Mouse (Mus musculus) liver, embryonic 14.5 days (tissue): ENCODE results near the gene Ssbp3. TPM values are rescaled to one million over a fixed set of nuclear protein-coding genes. Genes with fewer than 3 reads are reported as not detected.

Experiments used
- ATAC-seq: fragments of 200-750 bp; cut with Nextera tagmentation; 2 replicates; pipeline ENCODE4 v1.8.0; 2017; ENCODE audit warnings: moderate number of reproducible peaks, mild to moderate bottlenecking, moderate library complexity; ENCODE audit not compliant: insufficient read depth
- DNase-seq, 3 experiments: peaks; one replicate each; pipeline ENCODE4 v3.0.0-alpha.2; 2012 to 2013; ENCODE audit warnings: low read depth in 3 of 3, low spot score in 3 of 3
- H3K27ac ChIP-seq: fragments of 300-500 bp; sonication (generic); 2 replicates; pipeline ENCODE4 v1.5.1; 2014; ENCODE audit warnings: moderate library complexity, mild to moderate bottlenecking, control low read depth, inconsistent platforms
- H3K27me3 ChIP-seq: fragments of 300-500 bp; sonication (generic); 2 replicates; pipeline ENCODE4 v1.6.1; 2014; ENCODE audit warnings: mild to moderate bottlenecking, low read length, moderate library complexity; ENCODE audit not compliant: control insufficient read depth, insufficient read depth
- H3K36me3 ChIP-seq: fragments of 300-500 bp; sonication (generic); replicated peaks from 2 replicates; pipeline ENCODE4 v1.6.1; 2014; ENCODE audit warnings: low read depth; ENCODE audit not compliant: control insufficient read depth, insufficient read depth
- H3K4me1 ChIP-seq, 2 experiments: fragments of 200-500 bp in 1 of 2; fragments of 300-500 bp in 1 of 2; sonication (generic) in 1 of 2; replicated peaks; 2 replicates each; pipeline ENCODE4 v1.6.1; 2012 to 2014; ENCODE audit warnings: antibody characterized with exemption in 1 of 2, inconsistent platforms in 1 of 2, low read length in 1 of 2; ENCODE audit not compliant: control insufficient read depth in 2 of 2, insufficient read depth in 2 of 2
- H3K4me2 ChIP-seq: fragments of 300-500 bp; sonication (generic); 2 replicates; pipeline ENCODE4 v1.6.1; 2014; ENCODE audit warnings: low read depth, mild to moderate bottlenecking, control low read depth, moderate library complexity
- H3K4me3 ChIP-seq, 2 experiments: fragments of 200-500 bp in 1 of 2; fragments of 300-500 bp in 1 of 2; sonication (generic) in 1 of 2; 2 replicates each; pipeline ENCODE4 v1.5.1; 2012 to 2014; ENCODE audit warnings: low read depth in 2 of 2, low read length in 2 of 2, mild to moderate bottlenecking in 2 of 2, control low read depth in 1 of 2, inconsistent platforms in 1 of 2, moderate library complexity in 1 of 2; ENCODE audit not compliant: insufficient read depth in 1 of 2
- H3K9ac ChIP-seq: fragments of 300-500 bp; sonication (generic); replicated peaks from 2 replicates; pipeline ENCODE4 v1.6.1; 2014; ENCODE audit warnings: mild to moderate bottlenecking, control low read depth, moderate library complexity
- H3K9me3 ChIP-seq: fragments of 300-500 bp; sonication (generic); 2 replicates; pipeline ENCODE4 v1.6.1; 2016; ENCODE audit warnings: low read length, mixed read lengths; ENCODE audit not compliant: control insufficient read depth
- CTCF ChIP-seq: IDR thresholded peaks from 2 replicates; pipeline ENCODE4 v1.5.1; 2016; ENCODE audit warnings: antibody characterized with exemption, low read depth, control low read depth
- EP300 ChIP-seq: IDR thresholded peaks from 2 replicates; pipeline ENCODE4 v1.6.1; 2016; ENCODE audit warnings: antibody characterized with exemption, low read depth
- WGBS: fragments of 180-500 bp; shearing (Covaris S2); extraction: QIAGEN DNeasy Blood & Tissue Kit; methylation state at CpG from one replicate; pipeline ENCODE4 v1.1.7; 2014; ENCODE audit not compliant: insufficient replicate concordance; 5-methylcytosine and 5-hydroxymethylcytosine counted together
- polyA plus RNA-seq, 2 experiments: library from polyadenylated mRNA; depleted of rRNA in 1 of 2; stranded (reverse) in 1 of 2; unstranded in 1 of 2; fragments of >200 nt; fragmentation: Nextera tagmentation in 1 of 2; extraction: Ambion mirVana in 1 of 2; gene quantifications; 2 replicates each; pipeline versions ENCODE4 v1.2.1 to v1.2.3; 2012 to 2014

Ssbp3 gene
- polyA plus RNA-seq, 2 experiments, result 33.0 to 52.1 TPM

- 89% methylated on average over 11 of the region's 11 CpGs for WGBS
- Histone ChIP-seq H3K27ac (no peak overlapping the region), H3K9ac (no peak overlapping the region), H3K27me3 (no peaks in the 10 kb centered on the region), H3K4me2 (no peak overlapping the region), H3K9me3 (no peaks in the 10 kb centered on the region), H3K36me3 (peaks cover 35% of the 10 kb centered on the region), H3K4me1 (no peaks in the 10 kb centered on the region), H3K4me3 (no peak overlapping the region)
- DNase-seq, result no peak
- ATAC-seq, result no peak
- TF ChIP-seq EP300, result no peak
- TF ChIP-seq CTCF, result no peak
These were observed 138.2 kb downstream of the Ssbp3 start for GRCm38 (mm10) chr4:107048568-107049162.

DNA sequence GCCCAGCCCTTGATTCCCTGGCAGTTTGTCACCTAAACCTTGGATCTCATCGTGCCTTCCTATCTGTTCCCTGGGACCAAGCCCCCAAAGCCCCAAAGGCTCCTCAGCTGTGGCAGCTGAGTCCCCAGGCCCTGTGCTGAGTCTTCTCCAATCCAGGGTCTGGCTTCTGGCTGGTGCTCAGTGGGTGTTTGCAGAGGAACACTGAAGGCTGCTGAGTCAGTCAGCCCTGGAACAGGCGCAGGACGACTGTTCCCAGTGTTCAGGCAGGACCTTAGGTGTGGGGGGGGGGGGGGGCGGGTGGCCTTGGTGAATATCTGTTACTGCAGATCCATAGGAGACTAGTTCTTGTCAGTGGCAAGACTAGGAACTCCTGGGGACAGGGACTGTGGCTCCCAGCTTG, 141.4 kb downstream of the Ssbp3 start:
- Histone ChIP-seq H3K4me2 (no peak overlapping the region), H3K36me3 (peaks cover 15% of the 10 kb centered on the region), H3K4me1 (no peaks in the 10 kb centered on the region), H3K4me3 (no peak overlapping the region), H3K9me3 (no peaks in the 10 kb centered on the region), H3K27me3 (no peaks in the 10 kb centered on the region), H3K9ac (no peak overlapping the region), H3K27ac (no peak overlapping the region)
- ATAC-seq (no peak), DNase-seq (no peak)
- no peak for TF ChIP-seq EP300
- TF ChIP-seq CTCF, result no peak
- WGBS, result 59% methylated on average over 3 of the region's 4 CpGs

DNA sequence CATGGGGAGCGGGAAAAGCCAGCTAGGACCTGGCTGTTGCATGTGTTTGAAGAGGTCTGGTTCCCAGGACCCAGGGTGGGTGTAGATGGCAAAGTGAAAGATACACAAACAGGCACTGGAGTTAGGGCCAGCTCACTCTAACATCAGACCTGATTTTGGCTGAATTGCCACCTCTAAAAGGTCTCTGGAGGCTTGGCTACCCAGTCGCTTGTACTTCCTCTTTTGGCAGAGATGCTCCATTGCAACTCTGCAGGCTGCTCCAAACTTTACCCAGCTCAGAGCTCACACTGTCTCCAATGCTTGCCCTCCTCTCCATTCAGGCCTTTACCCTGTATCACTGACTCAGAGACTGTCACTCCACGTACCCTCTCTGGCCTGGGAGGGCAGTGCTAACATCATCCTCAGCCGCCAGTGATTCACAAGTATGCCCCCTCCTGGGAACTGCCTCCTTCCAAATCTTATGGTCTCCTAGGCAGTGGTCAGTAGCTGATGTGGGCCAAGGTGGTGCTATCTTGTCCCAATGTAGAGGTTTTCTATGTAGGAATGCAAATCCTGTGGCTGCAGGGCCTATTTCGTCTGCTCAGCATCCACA, 142.6 kb downstream of the Ssbp3 start:
- Histone ChIP-seq H3K36me3 (peaks cover 5% of the 10 kb centered on the region; the same call in 1 of the 2 replicates), H3K27ac (no peak overlapping the region), H3K9ac (no peak overlapping the region), H3K4me3 (no peak overlapping the region), H3K4me2 (no peak overlapping the region), H3K4me1 (no peaks in the 10 kb centered on the region), H3K9me3 (no peaks in the 10 kb centered on the region), H3K27me3 (no peaks in the 10 kb centered on the region)
- no peak for DNase-seq
- 50% methylated on average over 5 of the region's 5 CpGs for WGBS
- ATAC-seq, result no peak
- TF ChIP-seq CTCF (no peak), EP300 (no peak)

- no peaks in the 10 kb centered on the region for H3K9me3 ChIP-seq
- no peaks in the 10 kb centered on the region for H3K4me1 ChIP-seq
- TF ChIP-seq CTCF (no peak), EP300 (no peak)
- H3K4me3 ChIP-seq, result no peak overlapping the region
- no peak overlapping the region for H3K27ac ChIP-seq
- H3K36me3 ChIP-seq, result peaks cover 3% of the 10 kb centered on the region; the same call in 1 of the 2 replicates
- ATAC-seq (no peak), DNase-seq (no peak)
- no peaks in the 10 kb centered on the region for H3K27me3 ChIP-seq
- no peak overlapping the region for H3K4me2 ChIP-seq
- 64% methylated on average over 3 of the region's 3 CpGs for WGBS
- H3K9ac ChIP-seq, result no peak overlapping the region
These were observed 145.6 kb downstream of the Ssbp3 start for GRCm38 (mm10) chr4:107056088-107056487.

GRCm38 (mm10) chr4:107058346-107058745, 147.8 kb downstream of the Ssbp3 start:
- WGBS, result 72% methylated on average over 5 of the region's 5 CpGs
- Histone ChIP-seq H3K4me1 (no peaks in the 10 kb centered on the region), H3K4me3 (no peak overlapping the region), H3K27ac (no peak overlapping the region), H3K36me3 (peaks cover 3% of the 10 kb centered on the region), H3K4me2 (no peak overlapping the region), H3K9ac (no peak overlapping the region), H3K9me3 (no peaks in the 10 kb centered on the region), H3K27me3 (no peaks in the 10 kb centered on the region)
- ATAC-seq (no peak), DNase-seq (no peak)
- TF ChIP-seq EP300 (no peak), CTCF (no peak)
